Mouse (Mus musculus): ENCODE measurements around the gene Ccdc117.

DNA sequence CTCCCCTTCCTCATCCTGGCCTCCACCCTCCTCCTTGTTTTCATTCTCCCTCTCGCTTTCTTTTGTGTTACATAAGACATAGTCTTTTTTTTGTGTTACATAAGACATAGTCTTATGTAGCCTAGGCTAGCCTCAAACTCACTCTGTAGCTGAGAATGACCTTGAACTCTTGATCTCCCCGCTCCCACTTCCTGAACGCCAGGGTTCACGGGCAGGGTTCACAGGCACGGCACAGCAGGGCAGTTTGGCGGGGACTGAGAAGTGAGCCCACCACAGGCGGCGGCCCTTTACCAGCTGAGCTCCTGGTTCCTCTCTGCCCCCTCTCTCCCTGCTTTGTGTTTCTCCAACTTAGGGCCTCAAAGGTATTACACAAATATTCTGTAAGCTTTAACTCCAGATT lies 29.0 kb downstream of the Ccdc117 start:
- TF ChIP-seq ZNF384 (IDR thresholded peaks at IDR 0.05; ENCODE audit: low read depth, low read length) (no peak), ZC3H11A (IDR thresholded peaks at IDR 0.05; ENCODE audit: borderline replicate concordance, low read depth, low read length) (no peak), HCFC1 (IDR thresholded peaks at IDR 0.05; ENCODE audit: borderline replicate concordance, insufficient read depth, low read length) (no peak), MAFK (IDR thresholded peaks at IDR 0.05; ENCODE audit: insufficient read depth, low read depth, low read length) (no peak), CHD2 (IDR thresholded peaks at IDR 0.05; ENCODE audit: low read depth, low read length) (no peak)

Data from ES-E14 (cell line).